Mouse (Mus musculus) embryonic facial prominence, embryonic 14.5 days (tissue): Measurements from ENCODE around the gene Rad23b. TPM values are rescaled to one million over a fixed set of nuclear protein-coding genes. Genes with fewer than 3 reads are reported as not detected.

Source experiments
- ATAC-seq: fragments of 200-750 bp; cut with Nextera tagmentation; 2 replicates; pipeline ENCODE4 v1.8.0; 2017; ENCODE audit warnings: low read depth, moderate number of reproducible peaks, moderate TSS enrichment
- DNase-seq: peaks from one replicate; pipeline ENCODE4 v3.0.0-alpha.2; 2015; ENCODE audit warnings: low spot score
- H3K27ac ChIP-seq: fragments of 300-500 bp; sonication (generic); replicated peaks from 2 replicates; pipeline ENCODE4 v1.5.1; 2014; ENCODE audit warnings: low read depth, mild to moderate bottlenecking, low read length, moderate library complexity
- H3K27me3 ChIP-seq: fragments of 300-500 bp; sonication (generic); replicated peaks from 2 replicates; pipeline ENCODE4 v1.6.1; 2014; ENCODE audit warnings: low read length; ENCODE audit not compliant: control insufficient read depth, insufficient read depth
- H3K36me3 ChIP-seq: fragments of 300-500 bp; sonication (generic); 2 replicates; pipeline ENCODE4 v1.6.1; 2014; ENCODE audit warnings: low read length, mixed read lengths; ENCODE audit not compliant: control insufficient read depth, insufficient read depth
- H3K4me1 ChIP-seq: fragments of 300-500 bp; sonication (generic); 2 replicates; pipeline ENCODE4 v1.6.1; 2014; ENCODE audit warnings: antibody characterized with exemption, low read length; ENCODE audit not compliant: control insufficient read depth, insufficient read depth
- H3K4me2 ChIP-seq: fragments of 300-500 bp; sonication (generic); 2 replicates; pipeline ENCODE4 v1.6.1; 2014; ENCODE audit warnings: low read depth, mild to moderate bottlenecking, low read length, moderate library complexity, mixed read lengths
- H3K4me3 ChIP-seq: fragments of 300-500 bp; sonication (generic); 2 replicates; pipeline ENCODE4 v1.5.1; 2014; ENCODE audit warnings: low read depth, mild to moderate bottlenecking, low read length
- H3K9ac ChIP-seq: fragments of 300-500 bp; sonication (generic); 2 replicates; pipeline ENCODE4 v1.6.1; 2014; ENCODE audit warnings: low read depth, mild to moderate bottlenecking, low read length, moderate library complexity, mixed read lengths
- H3K9me3 ChIP-seq: fragments of 300-500 bp; sonication (generic); 2 replicates; pipeline ENCODE4 v1.6.1; 2016; ENCODE audit warnings: low read length; ENCODE audit not compliant: control insufficient read depth
- WGBS: fragments of 180-500 bp; shearing (Covaris S2); extraction: QIAGEN DNeasy Blood & Tissue Kit; methylation state at CpG from one replicate; pipeline ENCODE4 v1.1.7; 2014; 5-methylcytosine and 5-hydroxymethylcytosine counted together
- polyA plus RNA-seq: library from polyadenylated mRNA; unstranded; fragments of >200 nt; fragmentation: Nextera tagmentation; extraction: Ambion mirVana; gene quantifications from 2 replicates; pipeline ENCODE4 v1.2.1, GENCODE M21; 2014

The Rad23b gene
- polyA plus RNA-seq, 1 experiment from 2014 or later = 81.3 TPM

DNA sequence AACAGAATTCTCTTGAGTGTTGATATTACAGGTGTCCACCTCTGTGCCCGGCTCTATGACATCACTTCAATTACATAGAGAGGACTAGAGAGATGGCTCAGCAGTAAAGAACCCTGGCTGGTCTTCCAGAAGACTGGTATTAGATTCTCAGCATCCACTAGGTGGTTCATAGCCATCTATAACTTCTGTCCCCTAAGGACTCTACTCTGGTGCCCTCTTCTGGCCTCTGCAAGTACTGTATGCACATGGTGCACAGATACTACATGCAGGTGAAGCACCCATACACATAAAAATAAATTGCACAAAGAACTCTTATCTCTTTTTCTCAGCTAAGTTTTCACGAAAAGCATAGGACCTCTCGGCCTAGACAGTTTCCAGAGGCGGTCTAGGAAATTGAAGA lies 14.5 kb downstream of the Rad23b start:
- Histone ChIP-seq H3K4me2 (no peak overlapping the region), H3K9me3 (no peaks in the 10 kb centered on the region), H3K27me3 (no peaks in the 10 kb centered on the region), H3K27ac (no peak overlapping the region), H3K4me1 (no peaks in the 10 kb centered on the region), H3K4me3 (no peak overlapping the region), H3K9ac (no peak overlapping the region), H3K36me3 (peaks cover 16% of the 10 kb centered on the region)
- ATAC-seq (no peak), DNase-seq (no peak)
- WGBS = 94% methylated on average over 4 of the region's 4 CpGs

DNA sequence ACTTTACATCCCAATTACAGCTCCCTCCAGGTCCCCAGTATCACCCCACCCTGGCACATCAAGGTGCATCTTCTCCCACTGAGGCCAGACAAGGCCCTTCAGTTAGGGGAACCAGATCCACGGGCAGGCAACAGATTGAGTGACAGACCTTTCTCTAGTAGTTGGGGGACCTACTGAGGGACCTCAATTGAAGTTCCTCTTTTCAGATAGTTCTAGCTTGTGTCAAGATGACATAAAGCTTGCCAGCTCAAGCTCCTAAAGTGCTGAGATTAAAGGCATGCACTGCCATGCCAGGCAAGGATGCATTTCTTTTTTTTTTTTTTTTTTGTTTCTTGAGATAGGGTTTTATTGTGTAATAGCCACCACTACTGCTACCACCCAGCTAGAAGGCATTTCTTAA lies 16.2 kb downstream of the Rad23b start:
- Histone ChIP-seq H3K36me3 (peaks cover 23% of the 10 kb centered on the region), H3K27ac (no peak overlapping the region), H3K4me3 (no peak overlapping the region), H3K4me1 (no peaks in the 10 kb centered on the region), H3K9me3 (no peaks in the 10 kb centered on the region), H3K27me3 (no peaks in the 10 kb centered on the region), H3K4me2 (no peak overlapping the region), H3K9ac (no peak overlapping the region)
- ATAC-seq (no peak), DNase-seq (no peak)
- WGBS = 67% methylated on average over 1 of the region's 1 CpGs

DNA sequence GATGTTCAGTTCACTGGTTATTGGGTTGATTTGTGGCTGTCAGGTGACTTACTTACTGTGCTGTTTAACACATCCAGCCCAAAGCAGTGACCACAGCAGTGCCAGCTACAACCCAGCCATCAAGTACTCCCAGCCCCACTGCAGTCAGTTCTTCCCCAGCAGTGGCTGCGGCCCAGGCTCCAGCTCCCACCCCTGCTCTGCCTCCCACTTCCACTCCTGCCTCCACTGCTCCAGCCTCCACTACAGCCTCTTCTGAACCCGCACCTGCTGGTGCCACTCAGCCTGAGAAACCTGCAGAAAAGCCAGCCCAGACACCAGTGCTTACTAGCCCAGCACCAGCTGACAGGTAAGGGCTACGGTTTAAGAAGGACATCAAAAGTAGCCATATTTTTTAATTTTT lies 20.3 kb downstream of the Rad23b start:
- Histone ChIP-seq H3K4me1 (no peaks in the 10 kb centered on the region), H3K4me3 (no peak overlapping the region), H3K36me3 (peaks cover 51% of the 10 kb centered on the region), H3K9me3 (no peaks in the 10 kb centered on the region), H3K4me2 (no peak overlapping the region), H3K27me3 (no peaks in the 10 kb centered on the region), H3K27ac (no peak overlapping the region), H3K9ac (no peak overlapping the region)
- 98% methylated on average over 3 of the region's 3 CpGs for WGBS
- DNase-seq (no peak), ATAC-seq (no peak)

DNA sequence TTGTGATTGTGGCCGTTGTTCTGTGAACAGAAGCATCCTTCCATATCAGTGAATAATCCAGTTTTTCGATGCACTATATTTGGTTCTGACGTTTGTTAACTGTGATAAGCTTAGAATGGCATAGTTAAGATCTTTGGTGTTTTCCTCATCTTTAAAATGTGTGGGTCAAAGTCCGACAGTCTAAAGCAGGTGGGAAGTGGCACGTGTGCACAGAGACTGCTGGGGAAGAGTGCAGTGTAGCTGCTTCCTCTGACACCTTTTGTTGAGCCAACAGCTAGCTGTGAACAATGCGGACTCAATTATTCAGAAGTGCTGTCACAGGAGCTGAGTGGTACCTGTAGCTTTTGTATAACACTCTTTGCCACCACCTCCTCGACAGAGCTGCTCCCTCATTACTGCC lies 21.5 kb downstream of the Rad23b start:
- no peaks in the 10 kb centered on the region for H3K9me3 ChIP-seq
- no peak overlapping the region for H3K9ac ChIP-seq
- no peak overlapping the region for H3K27ac ChIP-seq
- no peaks in the 10 kb centered on the region for H3K4me1 ChIP-seq
- no peak overlapping the region for H3K4me3 ChIP-seq
- peaks cover 51% of the 10 kb centered on the region for H3K36me3 ChIP-seq
- 87% methylated on average over 7 of the region's 7 CpGs for WGBS
- H3K27me3 ChIP-seq = no peaks in the 10 kb centered on the region
- no peak overlapping the region for H3K4me2 ChIP-seq
- no peak for ATAC-seq
- no peak for DNase-seq

DNA sequence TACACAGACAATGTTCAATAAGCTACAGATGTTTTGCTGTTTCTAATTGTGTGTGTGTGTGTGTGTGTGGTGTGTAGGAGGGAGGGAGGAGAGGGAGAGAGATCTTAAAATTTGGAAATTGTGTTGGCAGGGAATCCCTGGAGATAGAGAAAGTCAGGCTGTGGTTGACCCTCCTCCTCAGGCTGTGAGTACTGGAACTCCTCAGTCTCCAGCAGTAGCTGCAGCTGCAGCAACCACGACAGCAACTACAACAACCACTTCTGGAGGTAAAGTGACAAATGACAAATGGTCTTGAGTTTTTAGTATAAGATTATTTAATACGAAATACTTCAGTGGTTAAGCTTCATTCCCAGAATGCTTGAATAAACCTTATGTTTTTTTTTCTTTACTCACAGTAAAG lies 32.5 kb downstream of the Rad23b start:
- ATAC-seq (no peak), DNase-seq (no peak)
- Histone ChIP-seq H3K27ac (no peak overlapping the region), H3K4me3 (no peak overlapping the region), H3K9ac (no peak overlapping the region), H3K4me2 (no peak overlapping the region), H3K36me3 (peaks cover 94% of the 10 kb centered on the region), H3K27me3 (no peaks in the 10 kb centered on the region), H3K4me1 (no peaks in the 10 kb centered on the region), H3K9me3 (no peaks in the 10 kb centered on the region)
- 65% methylated on average over 2 of the region's 2 CpGs for WGBS

DNA sequence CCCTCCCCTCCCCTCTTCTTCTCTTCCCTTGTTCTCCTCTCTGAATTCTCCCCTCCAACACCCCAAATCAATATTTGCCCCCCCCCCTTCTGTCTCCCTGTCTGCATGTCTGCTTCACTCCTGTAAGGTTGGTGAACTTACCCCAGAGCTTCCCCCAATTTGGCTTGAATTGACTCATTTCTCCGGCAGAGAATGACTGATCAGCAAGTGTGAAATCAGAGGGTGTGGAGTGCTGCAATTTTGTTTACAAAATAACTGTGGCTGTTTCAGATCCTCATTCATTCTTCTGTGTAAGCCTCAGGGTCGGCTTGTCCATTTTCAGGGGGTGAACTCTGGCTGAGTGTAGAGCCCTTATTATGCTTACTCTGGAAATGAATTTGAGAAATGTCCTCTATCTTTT lies 36.9 kb downstream of the Rad23b start:
- ATAC-seq (no peak), DNase-seq (no peak)
- Histone ChIP-seq H3K4me1 (no peaks in the 10 kb centered on the region), H3K36me3 (peaks cover 74% of the 10 kb centered on the region), H3K4me3 (no peak overlapping the region), H3K27ac (no peak overlapping the region), H3K9me3 (no peaks in the 10 kb centered on the region), H3K9ac (no peak overlapping the region), H3K27me3 (no peaks in the 10 kb centered on the region), H3K4me2 (no peak overlapping the region)
- whole genome bisulfite sequencing = 83% methylated on average over 2 of the region's 2 CpGs

DNA sequence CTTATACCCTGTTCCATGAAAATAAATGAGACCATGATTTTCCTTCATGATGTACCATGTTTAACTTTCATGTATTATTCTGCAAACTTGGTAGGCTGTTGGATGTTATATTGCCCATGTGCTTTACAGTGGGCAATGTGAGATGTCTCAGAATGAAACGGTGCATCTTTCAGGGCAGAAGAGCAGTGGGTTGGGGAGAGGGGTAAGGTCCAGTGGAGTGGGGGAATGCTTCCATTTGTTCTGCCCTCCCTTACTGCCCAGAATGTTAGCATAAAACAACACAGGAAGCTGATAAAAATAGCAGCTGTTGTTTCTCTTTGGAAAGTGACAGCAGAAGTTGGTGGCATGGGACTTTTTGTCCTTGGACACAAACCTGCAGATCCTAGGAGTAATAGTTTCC lies 41.6 kb downstream of the Rad23b start:
- no peak overlapping the region for H3K4me2 ChIP-seq
- H3K27ac ChIP-seq = no peak overlapping the region
- no peaks in the 10 kb centered on the region for H3K27me3 ChIP-seq
- no peak for ATAC-seq
- 62% methylated on average over 1 of the region's 1 CpGs for WGBS
- H3K4me1 ChIP-seq = no peaks in the 10 kb centered on the region
- no peak overlapping the region for H3K4me3 ChIP-seq
- no peaks in the 10 kb centered on the region for H3K9me3 ChIP-seq
- peaks cover 26% of the 10 kb centered on the region for H3K36me3 ChIP-seq
- DNase-seq = no peak
- no peak overlapping the region for H3K9ac ChIP-seq

DNA sequence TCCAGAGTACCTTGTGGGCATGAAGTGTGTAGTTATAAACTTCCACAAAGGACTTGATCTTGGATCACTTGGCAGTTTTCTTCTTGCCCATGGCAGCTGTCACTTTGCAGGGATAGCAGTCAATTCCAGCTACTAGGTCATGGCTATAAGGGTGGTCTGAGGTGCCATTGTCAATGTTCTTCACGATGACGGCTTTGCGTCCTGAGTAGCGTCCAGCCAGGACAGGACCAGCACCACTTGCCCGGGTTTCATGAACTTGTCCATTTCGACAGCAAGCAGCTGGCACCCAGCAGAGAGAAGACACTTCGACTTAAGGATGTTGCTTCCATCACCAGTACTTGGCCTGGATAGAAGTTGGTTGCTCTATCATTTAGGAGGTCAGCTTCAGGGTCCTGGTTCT lies 42.6 kb downstream of the Rad23b start:
- no peak overlapping the region for H3K9ac ChIP-seq
- H3K36me3 ChIP-seq = peaks cover 17% of the 10 kb centered on the region
- H3K9me3 ChIP-seq = no peaks in the 10 kb centered on the region
- no peak overlapping the region for H3K4me3 ChIP-seq
- no peaks in the 10 kb centered on the region for H3K27me3 ChIP-seq
- DNase-seq = no peak
- H3K27ac ChIP-seq = no peak overlapping the region
- ATAC-seq = no peak
- no peak overlapping the region for H3K4me2 ChIP-seq
- WGBS = 90% methylated on average over 7 of the region's 7 CpGs
- no peaks in the 10 kb centered on the region for H3K4me1 ChIP-seq

DNA sequence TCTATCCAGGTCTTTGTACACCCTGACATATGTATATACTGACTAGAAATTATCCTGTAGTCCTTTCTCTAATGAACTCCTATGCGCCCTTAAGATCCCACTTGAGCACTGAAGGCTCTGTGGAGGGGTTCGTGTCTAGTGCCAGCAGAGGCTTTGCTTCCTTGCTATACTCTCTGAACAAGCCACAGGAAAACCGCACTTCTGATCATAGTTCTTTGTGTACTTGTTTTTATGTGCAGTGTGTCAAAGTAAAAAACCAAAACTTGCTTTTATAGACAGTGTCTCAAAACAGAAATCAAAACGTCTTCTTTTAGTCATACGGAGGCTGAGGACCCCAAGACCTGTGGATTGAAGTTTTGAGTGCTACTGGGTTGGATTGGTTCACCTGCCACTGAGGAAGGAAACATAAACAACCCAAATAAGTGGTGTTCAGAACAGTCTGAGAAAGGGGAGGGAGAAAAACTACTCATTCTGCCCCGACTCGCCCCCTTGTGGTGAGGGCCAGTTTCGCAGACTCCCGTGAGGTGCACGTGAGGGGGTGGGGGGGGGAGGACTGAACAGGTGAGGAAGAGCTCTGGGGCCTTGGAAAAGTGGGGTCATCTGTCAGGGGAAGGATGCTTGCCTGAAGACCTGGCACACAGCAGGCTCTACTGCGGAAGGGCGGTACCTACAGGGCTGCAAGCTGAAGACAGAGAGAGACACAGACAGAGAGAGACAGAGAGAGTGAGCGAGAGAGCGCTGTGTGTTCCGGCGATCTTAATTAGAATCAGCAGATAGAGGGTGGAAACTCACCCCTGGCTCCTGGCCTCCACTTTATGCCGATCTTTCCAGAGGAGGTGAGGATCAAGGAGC lies 48.3 kb downstream of the Rad23b start:
- no peak overlapping the region for H3K4me3 ChIP-seq

More for the DNA sequence above, 48.3 kb downstream of the Rad23b start:
- 0 out of 2 replicates have a peak, but pooled peaks cover 3% of the 10 kb centered on the region for H3K9me3 ChIP-seq
- no peaks in the 10 kb centered on the region for H3K36me3 ChIP-seq
- H3K27ac ChIP-seq = no peak overlapping the region
- 42% methylated on average over 17 of the region's 17 CpGs for WGBS
- ATAC-seq = no peak
- DNase-seq = no peak
- H3K4me2 ChIP-seq = no peak overlapping the region
- H3K4me1 ChIP-seq = no peaks in the 10 kb centered on the region
- no peak overlapping the region for H3K9ac ChIP-seq
- H3K27me3 ChIP-seq = no peaks in the 10 kb centered on the region
